Mouse (Mus musculus) gastrocnemius, adult 18-20 months (tissue): ENCODE measurements around the gene Tagln. TPM values are rescaled to one million over a fixed set of nuclear protein-coding genes. Genes with fewer than 3 reads are reported as not detected.

Experiments used
- DNase-seq: peaks from one replicate; pipeline ENCODE4 v3.0.0; 2021; ENCODE audit warnings: low spot score
- long read RNA-seq, 2 experiments: library from polyadenylated mRNA; stranded (forward); transcript quantifications; one replicate each; pipeline ENCODE4 v2.0.0; 2021
- total RNA-seq, 2 experiments: library from RNA; stranded (reverse); gene quantifications; 2 replicates each; pipeline ENCODE4 v1.2.3; 2021

Gene Tagln
- total RNA-seq = 10 to 100 TPM; 40.9 to 62.1 TPM
- long read RNA-seq, experiment 1, transcript Tagln-201 (5 exons, 1,595 nt) = major isoform, 9 of 10 reads
- long read RNA-seq, experiment 1, partial matches to known transcripts = 1 of 10 reads
- long read RNA-seq, experiment 1, other reads (novel, unspliced or antisense) = 0 of 10 reads
- long read RNA-seq, experiment 2, transcript Tagln-201 (5 exons, 1,595 nt) = major isoform, 21 of 25 reads
- long read RNA-seq, experiment 2, partial matches to known transcripts = 1 of 25 reads
- long read RNA-seq, experiment 2, other reads (novel, unspliced or antisense) = 3 of 25 reads

DNA sequence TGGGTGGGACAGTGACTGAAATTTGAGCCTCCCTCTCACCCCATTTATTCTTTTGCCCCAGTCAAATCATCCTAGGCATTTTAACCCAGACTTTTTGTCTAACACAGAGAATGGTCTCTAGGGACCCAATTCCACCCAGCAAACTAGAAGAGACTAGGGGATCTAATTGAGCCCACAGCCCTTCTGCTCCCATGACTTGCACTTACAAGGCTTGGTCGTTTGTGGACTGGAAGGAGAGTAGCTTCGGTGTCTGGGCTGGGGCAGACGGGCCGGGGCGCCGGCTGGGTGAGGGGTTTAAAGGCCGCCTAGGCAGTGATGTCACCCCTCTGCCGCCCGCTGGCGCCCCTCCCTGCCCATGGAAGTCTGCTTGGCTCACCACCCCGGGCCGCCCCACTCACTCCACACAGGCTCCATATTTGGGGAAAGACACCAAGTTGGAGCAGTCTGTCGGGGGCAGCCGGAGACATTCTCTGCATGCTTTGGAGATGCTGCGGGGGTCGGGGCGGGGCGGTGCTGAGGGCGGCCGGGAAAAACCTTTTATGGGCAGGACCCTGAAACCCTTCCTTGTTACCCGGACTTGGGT is at the start of gene Tagln:
Gene Tagln, minus strand, starts transcription at position 431 of the 583 bp plus-strand sequence.
- no peak for DNase-seq

DNA sequence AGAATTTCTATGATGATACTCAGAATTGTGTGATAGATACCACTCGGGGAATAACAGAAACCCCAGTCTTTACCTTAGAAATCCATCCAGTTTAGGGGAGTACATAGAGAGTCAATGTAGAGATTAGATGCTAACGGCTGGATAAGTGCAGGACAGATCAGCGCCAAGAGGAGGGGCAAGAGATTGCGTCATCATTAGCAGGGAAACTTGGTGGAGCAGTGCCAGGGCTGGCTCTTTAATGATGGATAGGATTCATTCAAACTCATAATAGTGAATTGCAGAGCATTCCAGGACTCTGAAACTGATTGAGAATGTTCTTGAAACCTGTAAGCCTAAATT is 49.3 kb upstream of the Tagln start:
- DNase-seq = peak; percentile 73

DNA sequence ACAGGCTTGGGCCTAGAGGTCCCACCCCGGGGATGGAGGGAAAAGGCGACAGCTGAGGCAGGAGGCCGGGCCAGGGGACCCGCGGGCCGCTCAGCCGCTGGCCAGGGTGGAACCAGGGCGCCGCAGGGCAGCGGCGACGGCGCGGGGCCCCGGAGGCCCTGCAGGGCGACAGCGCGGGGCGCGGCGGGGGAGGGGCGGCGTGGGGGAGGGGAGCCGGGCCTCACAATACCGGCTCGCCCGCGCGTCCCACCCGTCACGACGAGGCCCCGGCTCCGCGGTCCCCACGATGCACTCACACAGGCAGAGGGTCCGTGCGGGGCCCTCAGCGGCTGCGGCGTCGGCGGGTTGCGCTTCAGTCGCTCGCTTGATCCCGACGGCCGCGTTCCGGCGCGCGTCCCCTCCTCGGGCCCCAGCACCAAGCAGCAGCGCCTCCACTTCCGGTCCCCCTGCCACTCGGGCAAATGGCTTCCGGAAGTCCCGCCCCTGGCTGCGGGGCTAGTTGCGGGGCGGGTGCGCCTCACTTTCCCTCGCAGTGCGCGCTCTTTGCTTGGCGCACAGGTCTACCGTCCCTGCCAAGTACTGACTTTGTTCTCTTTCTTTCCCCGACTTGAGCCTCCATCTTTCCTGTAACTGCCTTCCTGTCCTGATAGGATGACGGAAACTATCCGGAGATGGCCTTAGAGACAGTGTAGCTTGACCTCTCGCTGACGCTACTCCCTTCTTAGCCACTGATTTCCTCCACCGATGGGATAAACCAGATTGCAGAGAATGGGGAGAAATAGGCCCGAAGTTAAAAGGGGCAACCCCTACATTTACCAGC is 48.8 kb upstream of the Tagln start:
- DNase-seq = peak; percentile 88

DNA sequence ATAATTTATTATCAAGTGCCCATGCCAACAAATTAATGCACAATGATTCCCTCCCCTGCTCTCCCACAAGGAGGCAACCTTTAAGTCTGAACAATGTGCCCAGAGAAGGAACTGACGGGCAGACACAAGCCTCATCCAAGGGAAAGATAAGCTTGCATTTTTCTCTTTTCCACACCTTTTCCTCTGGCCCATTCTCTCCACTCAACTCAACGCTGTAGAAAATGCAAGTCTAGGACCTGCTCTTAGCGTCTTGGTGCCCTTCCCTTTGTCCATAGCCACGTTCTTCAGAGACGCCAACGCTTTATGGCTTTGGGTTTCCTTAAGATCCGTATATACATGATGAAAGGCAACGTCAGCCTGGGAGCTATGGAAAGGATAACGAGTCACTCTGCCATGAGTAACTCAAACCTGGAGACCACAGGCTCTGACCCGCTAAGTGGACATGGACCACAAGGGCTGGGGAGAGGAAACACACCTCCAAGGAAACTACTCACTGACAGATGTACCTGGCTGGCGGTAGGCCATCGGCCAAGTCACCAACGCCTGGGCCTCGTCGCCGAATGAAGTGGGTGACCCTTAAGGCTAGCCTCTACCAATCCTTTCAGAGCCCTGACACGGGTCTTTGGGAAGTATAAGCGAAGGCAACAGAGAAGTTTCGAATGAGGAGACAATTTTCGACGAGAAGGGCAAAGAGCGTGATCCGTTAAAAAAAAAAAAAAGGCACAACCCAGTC is 48.0 kb upstream of the Tagln start:
- DNase-seq = peak; percentile 14

DNA sequence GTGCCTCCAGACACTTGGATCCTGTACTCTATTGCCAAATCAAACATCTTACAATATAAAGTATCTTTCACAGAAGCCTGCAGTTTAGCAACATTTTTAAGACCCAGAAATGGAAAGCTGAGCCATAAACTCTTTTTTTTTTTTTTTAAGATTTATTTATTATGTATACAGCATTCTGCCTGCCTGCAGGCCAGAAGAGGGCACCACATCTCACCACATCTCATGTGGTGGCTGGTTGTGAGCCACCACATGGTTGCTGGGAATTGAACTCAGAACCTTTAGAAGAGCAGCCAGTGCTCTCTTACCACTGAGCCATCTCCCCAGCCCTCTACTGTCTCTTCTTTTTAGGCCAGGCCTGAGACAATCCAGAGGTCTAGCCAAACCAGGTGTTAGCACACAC is 45.5 kb upstream of the Tagln start:
- no peak for DNase-seq

DNA sequence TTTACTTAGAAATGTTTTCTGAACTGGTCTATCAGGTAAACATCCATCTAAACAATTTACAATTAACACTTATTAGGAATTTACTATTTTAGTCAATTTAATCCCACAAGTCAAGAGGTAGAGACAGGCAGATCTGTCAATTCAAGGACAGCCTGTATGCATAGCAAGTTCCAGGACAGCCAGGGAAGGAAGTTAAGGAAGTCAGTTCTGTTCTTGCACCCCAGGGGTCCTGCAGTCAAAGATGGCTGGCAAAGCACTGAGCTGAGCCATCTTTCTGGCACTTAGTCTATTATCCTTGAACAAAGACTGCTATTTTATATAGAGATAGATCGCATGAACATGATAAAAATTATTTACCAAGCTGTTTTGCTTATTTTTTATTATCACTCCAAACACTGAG is 44.8 kb upstream of the Tagln start:
- no peak for DNase-seq

DNA sequence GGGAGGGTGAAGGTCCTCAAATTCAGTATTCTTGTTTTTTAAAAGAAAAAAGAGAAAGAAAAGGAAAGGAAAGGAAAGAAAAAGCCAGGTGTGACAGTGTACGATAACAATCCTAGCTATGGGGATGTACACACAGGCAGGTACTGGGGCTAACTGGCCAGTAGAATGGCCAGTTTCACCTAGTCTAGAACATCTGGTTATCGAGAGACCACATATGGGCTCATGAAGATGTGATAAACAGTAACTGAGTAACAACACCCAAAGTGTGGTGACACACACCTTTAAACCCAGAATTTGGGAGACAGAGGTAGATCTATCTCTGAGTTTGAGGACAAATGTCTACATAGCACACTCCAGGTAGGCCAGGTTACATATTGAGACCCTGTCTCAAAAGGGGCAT is 43.9 kb upstream of the Tagln start:
- DNase-seq = no peak

DNA sequence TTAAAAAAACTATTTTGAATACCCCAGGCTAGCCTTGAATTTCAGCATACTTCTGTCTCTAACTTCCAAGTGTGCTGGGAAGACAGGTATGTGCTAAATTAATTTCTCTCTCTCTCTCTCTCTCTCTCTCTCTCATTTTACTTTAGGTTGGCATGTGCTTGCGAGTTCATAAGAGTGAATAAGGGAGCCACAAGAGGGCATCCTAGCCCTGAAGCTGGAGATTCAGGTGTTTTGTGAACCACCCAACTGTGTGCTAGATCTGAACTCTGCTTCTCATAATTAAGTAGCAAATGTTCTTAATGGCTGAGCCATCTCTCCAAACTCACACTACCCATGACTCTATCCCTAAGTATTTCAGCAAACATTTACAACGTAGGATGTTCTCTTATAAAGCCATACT is 41.0 kb upstream of the Tagln start:
- no peak for DNase-seq

DNA sequence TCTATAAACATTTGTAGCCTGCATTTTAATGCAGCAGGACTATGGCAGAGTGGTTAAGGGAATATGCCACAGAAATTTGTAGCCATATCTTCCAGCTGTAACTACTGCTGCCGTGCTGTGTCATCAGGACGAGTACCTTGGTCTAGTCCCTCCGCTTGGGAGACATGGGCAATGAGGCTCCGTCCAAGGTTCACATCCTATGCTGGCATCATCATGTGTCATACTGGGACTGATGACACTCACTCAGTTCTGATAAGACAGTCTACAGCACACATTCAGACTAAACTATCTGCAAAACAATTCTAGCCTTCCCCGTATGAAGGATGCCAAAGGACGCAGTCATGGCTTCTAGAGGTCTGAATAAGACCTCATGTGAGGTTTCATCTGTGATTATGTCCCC is 27.7 kb upstream of the Tagln start:
- DNase-seq = no peak

DNA sequence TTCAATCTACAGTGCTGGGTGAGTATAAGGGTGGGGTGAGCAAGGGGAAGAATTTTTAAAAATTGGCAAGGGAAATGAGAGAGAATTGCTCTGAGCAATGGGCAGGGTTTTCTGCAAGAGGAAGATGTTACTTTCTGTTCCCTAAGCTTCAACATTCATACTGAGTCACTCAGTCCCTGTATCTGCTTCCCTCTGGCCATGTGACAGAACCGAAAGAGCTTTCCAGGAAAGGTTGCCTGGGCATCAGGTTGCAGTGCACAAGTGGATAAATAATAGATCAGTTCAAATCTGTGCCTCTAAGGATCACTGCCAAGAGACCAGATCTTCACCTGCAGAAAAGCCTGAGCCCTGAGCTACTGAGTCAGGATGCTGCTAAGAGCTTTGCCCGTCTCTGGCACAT is 26.0 kb upstream of the Tagln start:
- peak; percentile 61 for DNase-seq

DNA sequence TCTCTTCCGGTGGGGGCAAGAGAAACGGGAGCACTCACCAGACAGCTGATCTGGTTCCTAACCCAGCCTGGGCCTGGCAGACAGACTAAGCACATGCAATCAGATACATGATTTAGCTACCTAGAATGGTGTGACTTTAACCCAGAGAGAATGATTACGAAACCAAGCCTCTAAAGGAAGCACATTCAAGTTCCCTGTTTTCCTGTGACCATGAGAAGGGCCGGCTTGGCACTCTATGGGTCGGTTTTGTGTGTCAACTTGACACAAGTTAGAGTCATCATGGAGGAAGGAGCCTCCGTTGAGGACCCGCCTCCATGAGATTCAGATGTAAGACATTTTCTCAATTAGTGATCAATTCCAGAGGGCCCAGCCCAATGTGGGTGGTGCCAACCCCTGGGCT is 23.8 kb upstream of the Tagln start:
- DNase-seq = no peak

DNA sequence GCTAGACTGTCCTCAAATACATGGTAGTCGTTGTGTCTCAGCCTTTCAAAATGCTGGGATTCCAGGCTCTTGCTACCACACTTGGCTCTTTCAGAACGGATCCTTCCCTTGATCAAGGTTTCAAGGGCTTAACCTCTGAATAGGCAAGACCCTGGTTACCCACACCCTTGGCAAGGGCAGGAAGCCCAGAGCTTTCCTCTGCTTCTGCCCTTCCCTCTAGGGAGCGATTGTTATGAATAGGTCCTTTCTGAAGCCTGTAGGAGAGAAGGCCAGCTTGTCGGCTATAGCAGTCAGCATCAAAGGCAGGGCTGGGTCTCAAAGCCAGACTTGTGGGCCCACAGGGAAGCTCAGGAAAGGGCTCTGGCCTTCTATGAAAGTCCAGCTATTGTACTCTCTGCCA is 23.0 kb upstream of the Tagln start:
- no peak for DNase-seq

DNA sequence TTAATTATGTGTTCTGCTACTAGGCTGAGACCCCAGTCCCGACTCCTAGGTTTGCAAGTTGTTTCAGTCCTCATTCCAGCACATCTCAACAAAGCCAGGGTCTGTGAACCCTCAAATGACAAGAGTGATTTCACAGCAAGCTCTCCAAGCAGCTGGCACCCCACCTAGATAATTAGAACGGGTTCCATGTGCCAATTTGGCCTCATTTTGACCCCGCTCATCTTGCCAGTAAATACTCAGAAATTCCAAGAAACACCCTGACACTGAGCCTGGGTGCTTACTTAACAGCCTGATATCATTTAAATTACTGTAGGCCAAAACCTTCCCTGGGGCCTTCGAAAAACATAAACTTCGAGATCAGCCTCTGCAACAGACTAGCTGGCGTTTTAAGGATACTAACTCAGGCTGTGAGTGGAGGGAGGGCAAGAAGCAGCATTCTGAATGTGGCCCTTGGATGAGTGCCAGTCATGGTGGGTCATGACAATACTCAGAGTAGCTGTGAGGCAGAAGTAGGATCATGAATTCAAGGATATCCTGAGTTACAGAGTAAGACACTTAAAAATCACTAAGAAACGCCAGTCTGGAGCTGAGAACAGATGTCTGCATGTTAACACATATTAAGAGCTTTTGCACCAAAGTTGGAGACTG is 22.3 kb upstream of the Tagln start:
- peak; percentile 29 for DNase-seq

DNA sequence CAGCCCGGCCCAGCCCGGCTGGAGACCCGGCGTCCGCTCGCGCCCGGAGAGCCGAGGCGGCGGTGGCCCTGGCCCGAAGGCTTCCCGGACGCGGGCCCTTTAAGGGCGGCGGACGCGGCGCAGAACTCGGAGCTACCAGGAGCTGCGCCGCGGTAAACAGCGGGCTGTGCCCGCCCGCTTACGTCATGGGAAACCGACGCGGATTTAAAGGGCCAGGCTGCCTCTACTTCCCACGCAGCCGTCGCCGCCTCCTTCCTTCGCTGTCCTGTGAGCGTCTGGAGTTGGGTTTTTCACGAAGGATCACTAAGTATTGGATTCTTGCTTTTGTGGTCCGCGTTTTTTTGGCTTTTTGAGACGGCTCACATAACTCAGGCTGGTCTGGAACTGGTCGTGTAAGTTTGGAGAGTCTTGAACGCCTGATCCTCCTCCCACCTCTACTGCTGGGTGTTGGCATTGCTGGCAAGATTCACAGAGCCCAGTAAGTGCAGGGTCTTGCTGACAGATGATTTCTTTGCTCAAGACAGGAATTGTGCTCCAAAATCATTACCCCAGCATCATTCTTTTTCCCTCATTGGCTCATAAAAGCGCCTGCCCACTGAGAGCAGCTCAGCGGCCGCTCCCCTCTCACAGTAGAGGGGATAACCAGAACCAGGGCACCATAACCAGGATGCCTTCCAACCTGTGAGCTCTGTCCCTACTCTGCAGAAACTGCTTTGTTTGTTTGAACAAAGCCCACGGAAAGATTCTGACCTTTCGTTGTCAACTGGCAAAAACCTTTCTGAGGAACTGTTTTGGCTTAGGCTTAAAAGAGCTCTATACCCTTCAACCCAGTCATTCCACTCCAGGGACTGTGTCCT is 19.5 kb upstream of the Tagln start, which contains the start of gene Sidt2:
Gene Sidt2, minus strand, starts transcription at position 152 of the 857 bp plus-strand sequence.
- peak; percentile 88 for DNase-seq

DNA sequence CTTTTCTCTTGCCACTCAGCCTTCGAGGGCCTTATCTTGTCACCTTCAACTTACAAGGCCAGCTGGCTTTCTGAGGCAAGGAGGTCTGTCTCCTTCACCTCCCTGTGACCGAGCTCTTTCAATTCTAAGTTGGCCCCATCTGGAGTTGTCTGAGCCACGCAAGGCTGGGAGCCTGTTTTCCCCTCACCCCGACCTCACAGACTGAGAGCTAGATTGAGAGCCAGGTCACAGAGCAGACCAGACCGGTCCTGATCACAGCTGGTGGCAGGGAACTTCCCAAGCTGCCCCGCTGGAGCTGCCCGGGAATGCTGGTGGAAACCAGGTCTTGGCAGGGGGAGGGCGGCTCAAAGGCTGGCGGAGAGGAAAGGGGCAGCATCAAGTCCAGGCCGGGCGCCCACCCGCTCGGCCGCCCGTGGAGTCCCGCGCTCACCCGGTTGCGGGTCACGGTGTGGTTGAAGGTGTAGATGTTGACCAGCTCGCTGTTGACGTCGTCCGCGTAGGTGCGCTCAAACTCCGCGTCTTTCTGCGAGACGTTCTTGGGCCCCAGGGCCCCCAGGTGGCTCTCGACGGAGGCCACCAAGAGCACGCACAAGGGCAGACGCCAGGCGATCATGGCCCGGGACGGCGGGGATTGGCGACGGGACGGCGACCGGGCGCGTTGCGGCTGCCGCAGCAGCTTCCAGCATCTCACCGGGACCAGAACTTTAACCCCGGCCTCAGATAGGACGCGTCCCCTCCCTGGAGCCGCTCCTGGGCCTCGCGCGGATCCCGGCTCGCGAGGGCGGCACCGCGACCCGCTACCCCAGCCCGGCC is 18.6 kb upstream of the Tagln start:
- peak; percentile 44 for DNase-seq

DNA sequence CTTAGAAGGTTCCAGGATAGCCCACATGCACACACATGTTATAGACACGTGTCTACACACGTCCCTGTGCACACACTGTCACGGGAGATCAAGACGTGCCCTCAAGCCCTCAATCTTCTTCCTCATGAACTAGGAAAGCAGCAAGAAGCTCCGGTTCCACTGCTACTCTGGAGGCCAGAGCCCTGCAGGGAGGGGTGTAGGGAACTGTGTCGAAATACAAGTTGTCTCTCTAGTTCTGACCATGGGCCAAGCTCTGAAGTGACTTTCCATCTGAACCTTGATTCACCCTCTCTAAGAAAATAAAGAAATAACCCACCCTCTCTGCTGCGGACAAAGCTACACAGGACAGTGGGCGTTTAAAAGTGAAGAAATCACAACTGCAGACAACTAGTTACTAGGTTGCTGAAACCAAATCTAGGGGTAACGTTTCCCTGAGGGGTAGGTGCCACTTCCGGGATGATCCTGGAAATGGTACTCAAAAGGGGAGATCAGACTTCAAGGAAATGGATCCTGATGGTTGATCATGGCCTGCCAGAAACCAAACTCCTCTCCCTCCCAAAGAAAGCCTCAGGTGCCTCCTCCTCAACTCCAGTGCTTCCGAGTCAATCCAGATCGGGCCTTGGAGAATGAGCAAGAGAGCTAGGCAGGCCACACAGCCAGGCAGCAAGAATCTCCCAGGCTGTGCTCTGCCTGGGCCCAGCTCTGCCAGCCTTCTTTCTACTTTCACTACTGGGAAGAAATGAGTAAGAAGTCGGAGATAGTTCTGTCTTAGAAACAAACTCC is 17.8 kb upstream of the Tagln start:
- no peak for DNase-seq

DNA sequence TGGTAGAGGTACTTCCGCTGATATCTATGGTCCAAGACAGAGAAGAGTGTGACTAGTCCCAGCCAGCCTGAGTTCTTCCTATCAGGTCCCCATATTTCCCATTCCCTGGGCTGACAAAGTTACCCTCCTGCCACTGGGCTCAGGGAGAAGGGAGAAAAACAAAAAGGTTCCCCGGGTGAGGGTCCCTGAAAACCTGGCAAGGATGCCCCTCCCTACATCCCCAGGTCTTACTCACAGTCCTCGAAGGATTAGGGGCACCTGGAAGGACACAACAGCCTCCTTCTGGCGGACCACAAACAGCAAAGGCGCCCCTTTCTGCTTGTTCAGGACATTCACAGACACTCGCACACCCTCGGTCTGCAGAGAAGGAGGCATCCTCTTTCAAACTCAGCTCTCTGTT is 17.0 kb upstream of the Tagln start:
- DNase-seq = no peak

DNA sequence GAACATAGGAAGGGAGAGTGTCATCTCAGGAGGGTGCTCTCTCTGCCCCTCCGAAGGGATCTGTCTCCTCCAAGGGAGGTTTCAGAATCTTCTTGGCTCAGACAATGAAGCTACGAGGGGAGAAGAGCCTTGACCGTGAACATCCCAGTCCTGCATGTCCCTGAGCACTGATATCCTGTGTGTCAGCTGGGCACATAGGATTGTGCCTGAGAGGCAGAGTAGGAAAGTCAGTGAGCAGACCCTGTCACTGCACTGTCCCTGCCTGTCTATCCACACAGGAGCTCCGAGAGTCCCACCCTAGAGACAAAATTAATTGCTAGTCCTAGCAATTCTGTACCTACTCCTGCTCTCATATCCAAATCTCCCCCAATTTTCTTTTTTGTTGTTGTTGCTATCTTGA is 16.2 kb upstream of the Tagln start:
- no peak for DNase-seq

DNA sequence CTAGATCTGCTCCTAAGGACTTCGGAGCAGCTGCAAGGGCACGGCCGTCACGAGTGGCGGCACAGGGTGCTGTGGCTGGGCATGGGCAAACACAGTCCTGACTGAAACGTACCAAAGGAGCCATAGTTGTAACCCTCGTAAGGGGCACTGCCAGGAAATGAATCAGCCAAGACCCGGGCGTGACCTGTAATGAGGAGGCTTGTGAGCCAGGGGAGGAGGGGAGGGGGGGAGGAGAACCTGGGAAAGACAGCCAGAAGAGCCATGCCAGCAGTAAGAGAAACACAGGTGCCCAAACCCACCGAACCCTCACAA is 11.0 kb upstream of the Tagln start:
- DNase-seq = no peak
